Mouse (Mus musculus): ENCODE results near the gene Prpf31. TPM values are rescaled to one million over a fixed set of nuclear protein-coding genes. Genes with fewer than 3 reads are reported as not detected.

Prpf31 gene
- total and polyA plus RNA-seq, 3 experiments = 146 to 334 (median 187) TPM

DNA sequence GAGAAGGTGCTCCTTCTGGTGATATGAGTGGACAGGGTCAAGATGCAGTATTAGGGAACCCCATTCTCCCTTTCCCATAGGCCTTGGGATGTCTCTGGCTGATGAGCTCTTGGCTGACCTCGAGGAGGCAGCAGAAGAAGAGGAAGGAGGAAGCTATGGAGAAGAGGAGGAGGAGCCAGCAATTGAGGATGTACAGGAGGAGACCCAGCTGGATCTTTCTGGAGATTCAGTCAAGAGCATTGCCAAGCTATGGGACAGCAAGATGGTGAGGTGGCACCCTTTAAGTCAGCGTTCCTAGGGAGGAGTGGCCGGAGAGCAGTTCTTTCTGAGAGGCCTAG is 662 bp downstream of the Prpf31 start (continued):
- no peak for TF ChIP-seq ZKSCAN1 (IDR thresholded peaks at IDR 0.05; ENCODE audit: low read depth, low read length)
- TF ChIP-seq USF2 (IDR thresholded peaks at IDR 0.05; ENCODE audit: borderline replicate concordance in 1 of 2, insufficient read depth in 1 of 2, low read depth in 1 of 2, low read length in 2 of 2) = no peak
- no peak for TF ChIP-seq TCF12 (IDR thresholded peaks at IDR 0.05; ENCODE audit: low read depth, low read length)

- peaks cover 32% of the 10 kb centered on the region for H3K79me2 ChIP-seq (ENCODE audit: control insufficient read depth, insufficient read depth, low read length, poor library complexity)
- no peak overlapping the region; a peak in 1 of 4 replicates for H3K4me3 ChIP-seq (ENCODE audit: control insufficient read depth in 1 of 2, insufficient read depth in 1 of 2, low read depth in 2 of 2, low read length in 2 of 2)
Observed at GRCm38 (mm10) chr7:3643412-3643811, 13.6 kb downstream of the Prpf31 start.

DNA sequence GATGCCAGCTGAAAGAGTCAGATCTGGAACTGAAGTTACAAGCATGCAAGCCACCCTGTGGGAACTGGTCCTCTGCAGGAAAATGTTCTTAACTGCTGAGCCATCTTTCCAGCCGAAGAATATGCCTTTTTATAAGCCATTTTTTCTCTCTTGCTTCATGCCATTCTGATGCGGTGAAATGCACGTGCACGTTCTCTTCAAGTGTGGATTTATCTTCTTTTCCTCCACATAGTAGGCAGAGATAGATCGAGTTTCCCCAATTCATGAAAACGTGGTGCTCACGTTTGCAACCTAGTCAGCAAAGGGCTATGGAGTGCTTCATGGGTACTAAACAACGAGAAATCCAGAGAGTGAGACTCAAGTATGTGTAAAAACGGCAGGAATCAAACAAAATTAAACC is 14.1 kb downstream of the Prpf31 start:
- no peak for DNase-seq (ENCODE audit: low read depth, low spot score)
- Histone ChIP-seq H3K79me2 (ENCODE audit: control insufficient read depth, insufficient read depth, low read length, poor library complexity) (peaks cover 36% of the 10 kb centered on the region), H3K9ac (ENCODE audit: control insufficient read depth, low read depth, low read length, poor library complexity, severe bottlenecking) (peak overlapping the region; percentile 28), H3K4me1 (ENCODE audit: control insufficient read depth in 1 of 2, insufficient read depth in 2 of 2, low read length in 2 of 2) (peaks cover 3 to 36% of the 10 kb centered on the region in 2 experiments), H3K36me3 (ENCODE audit: control insufficient read depth in 1 of 2, insufficient read depth in 2 of 2, low read length in 2 of 2) (peaks cover 0 to 33% of the 10 kb centered on the region in 2 experiments; a peak in 3 of 4 replicates), H3K27me3 (ENCODE audit: control insufficient read depth in 1 of 2, insufficient read depth in 2 of 2, low read length in 2 of 2) (no peaks in the 10 kb centered on the region), H3K27ac (ENCODE audit: control insufficient read depth, low read depth, low read length) (peak overlapping the region; percentile 46), H3K9me3 (replicated peaks; ENCODE audit: insufficient read depth, low read length) (no peaks in the 10 kb centered on the region), H3K4me3 (ENCODE audit: control insufficient read depth in 1 of 2, insufficient read depth in 1 of 2, low read depth in 2 of 2, low read length in 2 of 2) (peak overlapping the region; percentile 44 to 45)
- TF ChIP-seq MEF2A (IDR thresholded peaks at IDR 0.05; ENCODE audit: extremely low read depth, insufficient replicate concordance, low read depth, low read length, poor library complexity, severe bottlenecking) = no peak
- TF ChIP-seq NELFE (IDR thresholded peaks at IDR 0.05; ENCODE audit: low read depth, low read length) = no peak
- TF ChIP-seq MYB (IDR thresholded peaks at IDR 0.05; ENCODE audit: low read depth, low read length) = no peak
- TF ChIP-seq TAL1 (IDR thresholded peaks at IDR 0.05; ENCODE audit: low read length) = no peak
- 0 out of 2 replicates have a peak, but pooled peaks have one; percentile 67 for TF ChIP-seq CHD1 (IDR thresholded peaks at IDR 0.05; ENCODE audit: low read depth, low read length)
- TF ChIP-seq ZC3H11A (IDR thresholded peaks at IDR 0.05; ENCODE audit: low read depth, low read length) = no peak
- TF ChIP-seq USF1 (IDR thresholded peaks at IDR 0.05; ENCODE audit: low read depth, low read length) = no peak
- TF ChIP-seq CHD2 (IDR thresholded peaks at IDR 0.05; ENCODE audit: low read length) = no peak
- TF ChIP-seq TBP (IDR thresholded peaks at IDR 0.05; ENCODE audit: low read depth, low read length) = no peak
- peak; percentile 65; the same call in 1 of the 2 replicates for TF ChIP-seq BHLHE40 (IDR thresholded peaks at IDR 0.05; ENCODE audit: borderline replicate concordance, low read depth, low read length)
- peak; percentile 56 for TF ChIP-seq MAX (IDR thresholded peaks at IDR 0.05; ENCODE audit: low read length)
- TF ChIP-seq HCFC1 (IDR thresholded peaks at IDR 0.05; ENCODE audit: low read depth, low read length) = no peak
- no peak for TF ChIP-seq TCF12 (IDR thresholded peaks at IDR 0.05; ENCODE audit: low read depth, low read length)
- no peak for TF ChIP-seq E2F4 (IDR thresholded peaks at IDR 0.05; ENCODE audit: borderline replicate concordance, low read depth, low read length)
- TF ChIP-seq CTCF (IDR thresholded peaks at IDR 0.05 in 2 of 3, conservative IDR thresholded peaks at IDR 0.05 in 1 of 3; ENCODE audit: control insufficient read depth in 1 of 3, insufficient read depth in 1 of 3, low read depth in 2 of 3, low read length in 3 of 3, poor library complexity in 1 of 3, severe bottlenecking in 1 of 3) = no peak
- no peak for TF ChIP-seq KAT2A (conservative IDR thresholded peaks at IDR 0.05; ENCODE audit: low read depth, low read length)
- TF ChIP-seq EP300 (IDR thresholded peaks at IDR 0.05; ENCODE audit: low read depth in 1 of 2, low read length in 2 of 2) = no peak
- TF ChIP-seq NRF1 (IDR thresholded peaks at IDR 0.05; ENCODE audit: insufficient read depth, low read depth, low read length, poor library complexity, severe bottlenecking) = no peak
- TF ChIP-seq MAFK (IDR thresholded peaks at IDR 0.05; ENCODE audit: borderline replicate concordance, low read depth, low read length) = no peak
- no peak for TF ChIP-seq GATA1 (IDR thresholded peaks at IDR 0.05; ENCODE audit: low read depth, low read length)
- TF ChIP-seq MAZ (IDR thresholded peaks at IDR 0.05; ENCODE audit: low read depth, low read length) = no peak
- TF ChIP-seq MYC (IDR thresholded peaks at IDR 0.05; ENCODE audit: low read depth, low read length) = peak; percentile 45; the same call in 1 of the 2 replicates
- TF ChIP-seq SIN3A (IDR thresholded peaks at IDR 0.05; ENCODE audit: low read length) = peak; percentile 65; the same call in 1 of the 2 replicates
- TF ChIP-seq USF2 (IDR thresholded peaks at IDR 0.05; ENCODE audit: borderline replicate concordance in 1 of 2, insufficient read depth in 1 of 2, low read depth in 1 of 2, low read length in 2 of 2) = no peak

More at GRCm38 (mm10) chr7:3643412-3643811, 13.6 kb downstream of the Prpf31 start:
- peak overlapping the region; percentile 28; the same call in 1 of the 2 replicates for H3K9ac ChIP-seq (ENCODE audit: control insufficient read depth, low read depth, low read length, poor library complexity, severe bottlenecking)
- H3K27ac ChIP-seq (ENCODE audit: control insufficient read depth, low read depth, low read length) = peak overlapping the region; percentile 46
- peaks cover 3 to 33% of the 10 kb centered on the region in 2 experiments for H3K4me1 ChIP-seq (ENCODE audit: control insufficient read depth in 1 of 2, insufficient read depth in 2 of 2, low read length in 2 of 2)
- DNase-seq (ENCODE audit: low read depth, low spot score) = peak; percentile 89
- TF ChIP-seq SIN3A (IDR thresholded peaks at IDR 0.05; ENCODE audit: low read length) (peak; percentile 63), USF2 (IDR thresholded peaks at IDR 0.05; ENCODE audit: borderline replicate concordance in 1 of 2, insufficient read depth in 1 of 2, low read depth in 1 of 2, low read length in 2 of 2) (no peak), MEF2A (IDR thresholded peaks at IDR 0.05; ENCODE audit: extremely low read depth, insufficient replicate concordance, low read depth, low read length, poor library complexity, severe bottlenecking) (no peak), EP300 (IDR thresholded peaks at IDR 0.05; ENCODE audit: low read depth in 1 of 2, low read length in 2 of 2) (peak; percentile 48 to 62; a peak in 2 of 4 replicates), GATA1 (IDR thresholded peaks at IDR 0.05; ENCODE audit: low read depth, low read length) (peak; percentile 80), RCOR1 (IDR thresholded peaks at IDR 0.05; ENCODE audit: low read depth, low read length) (peak; percentile 96), POLR2A (IDR thresholded peaks at IDR 0.05; ENCODE audit: control insufficient read depth in 1 of 2, insufficient read depth in 1 of 2, low read depth in 1 of 2, low read length in 2 of 2, poor library complexity in 1 of 2) (no peak; a peak in 1 of 4 replicates), ETS1 (IDR thresholded peaks at IDR 0.05; ENCODE audit: low read depth, low read length) (peak; percentile 51)
- no peaks in the 10 kb centered on the region for H3K27me3 ChIP-seq (ENCODE audit: control insufficient read depth in 1 of 2, insufficient read depth in 2 of 2, low read length in 2 of 2)
- no peaks in the 10 kb centered on the region for H3K9me3 ChIP-seq (replicated peaks; ENCODE audit: insufficient read depth, low read length)
- peaks cover 2 to 29% of the 10 kb centered on the region in 2 experiments for H3K36me3 ChIP-seq (ENCODE audit: control insufficient read depth in 1 of 2, insufficient read depth in 2 of 2, low read length in 2 of 2)

All from MEL (cell line).